ENCODE assay signal across 8 mouse cellular contexts in genomic region chr2:93461869-93462714, GRCm38 (mm10). TPM values are rescaled to one million over a fixed set of nuclear protein-coding genes. Genes with fewer than 3 reads are reported as not detected.
DNase-seq lines count a peak whose midpoint lies in the region; ATAC-seq lines count a peak whose summit lies in the region.

No protein-coding gene starts in this region.

- peak overlapping the region; percentile 60 for H3K4me3 ChIP-seq in heart, embryonic 13.5 days
- H3K4me3 ChIP-seq in liver, embryonic 12.5 days = peak overlapping the region; percentile 75

- ATAC-seq in heart, embryonic 13.5 days (ENCODE audit: extremely low read depth, insufficient number of reproducible peaks, low FRiP score, low TSS enrichment) = peak; percentile 90
- peak; percentile 92 for ATAC-seq in liver, embryonic 12.5 days

- peak overlapping the region; percentile 84 for H3K9ac ChIP-seq in heart, embryonic 13.5 days
- H3K9ac ChIP-seq in liver, embryonic 12.5 days = peak overlapping the region; percentile 86

- 1% methylated on average over 41 of the region's 41 CpGs for WGBS in heart, embryonic 13.5 days
- whole genome bisulfite sequencing in liver, embryonic 12.5 days (ENCODE audit: insufficient replicate concordance) = under 1% methylated on average over 41 of the region's 41 CpGs

- peaks cover 11% of the 10 kb centered on the region; the same call in 1 of the 2 replicates for H3K27me3 ChIP-seq in heart, embryonic 13.5 days (replicated peaks)
- H3K27me3 ChIP-seq in liver, embryonic 12.5 days (replicated peaks) = peaks cover 7% of the 10 kb centered on the region; the same call in 1 of the 2 replicates
- no peaks in the 10 kb centered on the region for H3K27me3 ChIP-seq in splenic B cell, adult 2 months (ENCODE audit: control insufficient read depth, insufficient read depth, low read length, poor library complexity, severe bottlenecking)

- peak; percentile 91 to 97 for DNase-seq in CD8-positive naive resting alpha-beta T cell, adult 2 months (ENCODE audit: low read depth in 2 of 2, low spot score in 2 of 2)
- peak; percentile 98 for DNase-seq in c-Kit-negative CD71-positive TER-119-positive erythroid progenitor cells, embryonic 14.5 days (ENCODE audit: low read depth, low spot score)
- DNase-seq in fibroblast of lung, adult 2 months (ENCODE audit: low read depth) = peak; percentile 94
- peak; percentile 98 for DNase-seq in kidney, postnatal 10 days
- peak; percentile 98 for DNase-seq in naive thymus-derived CD4-positive, alpha-beta T cell, adult 2 months (ENCODE audit: low read depth)
- DNase-seq in splenic B cell, adult 2 months (ENCODE audit: low read depth, low spot score) = peak; percentile 99

- H3K4me2 ChIP-seq in heart, embryonic 13.5 days = peak overlapping the region; percentile 96
- peak overlapping the region; percentile 91 for H3K4me2 ChIP-seq in liver, embryonic 12.5 days

- H3K27ac ChIP-seq in heart, embryonic 13.5 days (replicated peaks) = peak overlapping the region; percentile 75
- H3K27ac ChIP-seq in liver, embryonic 12.5 days = peak overlapping the region; percentile 95

- no peaks in the 10 kb centered on the region for H3K9me3 ChIP-seq in heart, embryonic 13.5 days
- H3K9me3 ChIP-seq in liver, embryonic 12.5 days (replicated peaks) = no peaks in the 10 kb centered on the region

- peaks cover 41% of the 10 kb centered on the region for H3K4me1 ChIP-seq in heart, embryonic 13.5 days
- peaks cover 92% of the 10 kb centered on the region for H3K4me1 ChIP-seq in liver, embryonic 12.5 days

- H3K36me3 ChIP-seq in heart, embryonic 13.5 days = no peaks in the 10 kb centered on the region
- peaks cover 7% of the 10 kb centered on the region for H3K36me3 ChIP-seq in liver, embryonic 12.5 days
- no peaks in the 10 kb centered on the region for H3K36me3 ChIP-seq in splenic B cell, adult 2 months (ENCODE audit: control insufficient read depth, insufficient read depth, low read length, poor library complexity, severe bottlenecking)

RNA-seq across cellular contexts. Expression of gene Cd82, which starts 0.8 kb away (rescaled TPM):
- 24.6 and 27.2 TPM in 2 replicates for polyA plus RNA-seq in heart, embryonic 13.5 days (2015; fragmentation: Nextera tagmentation; extraction: Ambion mirVana)
- polyA plus RNA-seq in liver, embryonic 12.5 days (2016; fragmentation: Nextera tagmentation; extraction: Ambion mirVana) = 46.2 and 49.4 TPM in 2 replicates

Comparison
In these comparisons a context has a peak if more than half of its experiments do, and no peak if none do; other contexts are left out.
1. Peak in every context shown above with its lines: DNase-seq, ATAC-seq, H3K4me3 ChIP-seq and H3K27ac ChIP-seq.